Mouse (Mus musculus): Measurements from ENCODE around the gene Gjb3.

Gjb3 gene

DNA sequence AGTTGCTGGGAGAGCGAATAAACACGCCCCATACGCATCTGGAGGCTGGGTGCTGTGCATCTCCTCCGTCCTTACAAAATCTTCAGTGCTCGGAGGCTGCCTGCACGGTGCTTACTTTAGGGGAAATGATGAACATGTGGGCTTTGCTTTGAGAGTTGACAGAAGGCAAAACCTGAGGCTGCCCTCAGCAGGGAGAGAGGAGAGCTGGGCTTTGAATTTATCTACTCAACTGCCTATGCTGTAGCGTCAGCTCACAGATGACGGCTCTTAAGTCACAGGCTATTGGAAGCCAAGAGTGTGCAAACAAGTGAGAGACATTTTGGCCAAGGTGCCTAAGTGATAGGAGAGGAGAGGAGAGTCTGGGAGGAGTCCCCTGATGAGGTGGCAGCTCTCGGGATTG lies 51.4 kb downstream of the Gjb3 start:
- DNase-seq (ENCODE audit: low spot score in 2 of 2), result no peak

DNA sequence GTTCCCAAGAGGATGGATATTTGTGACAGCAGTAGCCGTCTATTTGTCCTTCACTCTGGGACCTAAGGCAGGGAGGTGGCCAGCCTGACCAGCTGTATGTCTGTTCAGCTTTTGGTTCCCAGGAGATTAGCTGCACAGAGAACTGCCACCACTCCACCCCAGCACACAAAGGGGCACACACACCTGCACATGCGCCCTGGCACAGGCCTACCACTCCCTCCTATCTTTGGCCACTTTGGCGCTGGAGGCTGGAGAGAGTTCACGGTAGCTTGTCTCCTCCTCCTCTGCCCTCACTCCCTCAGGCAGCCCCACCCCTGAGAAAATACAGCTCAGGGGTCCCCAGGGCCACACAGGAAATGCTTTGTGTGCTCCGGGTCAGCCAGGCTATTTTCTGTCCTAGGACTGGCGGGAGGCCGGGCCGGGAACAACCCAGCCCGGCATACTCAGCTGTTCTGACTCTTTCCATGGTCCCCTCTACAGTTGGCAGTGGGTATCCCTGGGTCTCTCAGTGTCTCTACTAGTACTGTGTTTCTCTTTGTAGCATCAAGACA lies 52.1 kb downstream of the Gjb3 start:
- DNase-seq (ENCODE audit: low spot score in 2 of 2), result no peak

All from frontal cortex, postnatal 14 days (tissue).